Mouse (Mus musculus): ENCODE data around the gene Col6a2.

Col6a2 gene

DNA sequence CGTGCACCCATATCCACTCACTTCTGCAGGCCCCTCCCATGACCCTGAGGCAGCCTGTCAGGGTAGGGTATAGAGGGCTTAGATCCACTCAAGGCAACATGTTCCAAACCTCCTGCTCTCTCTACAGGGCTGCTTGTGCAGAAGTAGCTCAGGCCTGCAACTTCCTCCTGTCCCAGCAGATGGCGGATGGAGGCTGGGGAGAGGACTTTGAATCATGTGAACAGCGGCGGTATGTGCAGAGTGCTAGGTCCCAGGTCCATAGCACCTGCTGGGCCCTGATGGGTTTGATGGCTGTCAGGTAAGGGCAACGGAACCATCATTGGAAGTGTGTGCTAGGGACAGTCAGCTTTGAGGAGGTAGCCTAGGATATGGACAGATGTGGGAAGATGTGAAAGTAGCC lies 73.0 kb downstream of the Col6a2 start:
- DNase-seq (ENCODE audit: low read depth, low spot score): no peak

GRCm38 (mm10) chr10:76548218-76548617 lies 75.2 kb downstream of the Col6a2 start:
- no peak for DNase-seq (ENCODE audit: low read depth, low spot score)

- no peak for DNase-seq (ENCODE audit: low read depth, low spot score)
These were observed 76.9 kb downstream of the Col6a2 start for GRCm38 (mm10) chr10:76546566-76546965.

All from telencephalon, adult 2 months (tissue).